Mouse (Mus musculus) cerebellum, adult 2 months (tissue): ENCODE data around the gene Cyb5r4. TPM values are rescaled to one million over a fixed set of nuclear protein-coding genes. Genes with fewer than 3 reads are reported as not detected.
A peak's percentile ranks its signal among the peaks of the same experiment; 100 is the strongest.
"Not testable (repeated sequence)": the region's sequence is repeated elsewhere in the genome, so short reads cannot be mapped to it uniquely, and the experiment has no call there.

Source experiments
- DNase-seq, 2 experiments: peaks; one replicate each; pipeline ENCODE4 v3.0.0; 2021
- H3K27ac ChIP-seq: fragments of 200-500 bp; 2 replicates; pipeline ENCODE4 v1.5.1; 2012; ENCODE audit warnings: low read length, control low read depth, inconsistent platforms; ENCODE audit not compliant: insufficient read depth
- H3K27me3 ChIP-seq: fragments of 200-500 bp; 2 replicates; pipeline ENCODE4 v1.6.1; 2012; ENCODE audit warnings: inconsistent platforms, mild to moderate bottlenecking, low read length, moderate library complexity; ENCODE audit not compliant: control insufficient read depth, insufficient read depth
- H3K4me1 ChIP-seq: fragments of 200-500 bp; 2 replicates; pipeline ENCODE4 v1.6.1; 2011; ENCODE audit warnings: low read length; ENCODE audit not compliant: control insufficient read depth, insufficient read depth
- H3K4me3 ChIP-seq: fragments of 200-500 bp; replicated peaks from 2 replicates; pipeline ENCODE3; 2011; ENCODE audit warnings: mild to moderate bottlenecking, low read depth, low read length, control low read depth; ENCODE audit not compliant: insufficient read depth
- CTCF ChIP-seq: fragments of 200-500 bp; IDR thresholded peaks from 2 replicates; pipeline ENCODE4 v1.5.1; 2011; ENCODE audit warnings: low read depth, mild to moderate bottlenecking, control low read depth, low read length, moderate library complexity, borderline replicate concordance; ENCODE audit not compliant: insufficient read depth
- POLR2A ChIP-seq: fragments of 200-500 bp; IDR thresholded peaks from 2 replicates; pipeline ENCODE4 v1.6.1; 2011; ENCODE audit warnings: low read length, control low read depth, borderline replicate concordance; ENCODE audit not compliant: insufficient read depth
- WGBS: fragments of 180-500 bp; shearing (Covaris S2); methylation state at CpG from one replicate; pipeline ENCODE4 v1.1.7; 2018; 5-methylcytosine and 5-hydroxymethylcytosine counted together
- polyA plus RNA-seq: library from polyadenylated mRNA; depleted of rRNA; stranded (reverse); fragments of >200 nt; gene quantifications from 2 replicates; pipeline ENCODE4 v1.2.3, GENCODE M21; 2012; rRNA removed

Cyb5r4 gene
- polyA plus RNA-seq, 1 experiment, result 34.3 TPM

DNA sequence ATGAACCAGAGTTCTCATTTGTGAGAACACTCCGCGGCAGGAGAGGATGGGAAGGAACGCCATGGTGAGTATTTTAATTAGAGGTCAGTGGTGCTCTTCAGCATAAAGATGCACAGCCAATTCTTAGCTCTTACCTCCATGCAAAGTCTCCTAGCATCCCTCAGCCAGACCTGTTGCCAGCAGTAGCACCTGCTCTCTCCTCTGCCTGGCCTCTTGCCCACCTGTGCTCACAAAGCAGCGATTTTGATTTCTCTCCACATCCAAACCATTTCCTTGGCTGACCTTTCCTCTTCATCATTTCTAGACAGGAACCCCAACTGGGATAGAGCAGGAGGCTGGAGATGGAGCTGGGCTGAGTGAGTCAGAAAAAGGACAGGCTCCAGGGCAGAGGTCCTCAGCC, 65.2 kb downstream of the Cyb5r4 start:
- no peak overlapping the region for H3K4me3 ChIP-seq
- no peak overlapping the region for H3K27ac ChIP-seq
- WGBS, result 7% methylated on average over 4 of the region's 4 CpGs
- peak; percentile 70 to 85 for DNase-seq
- TF ChIP-seq CTCF (no peak), POLR2A (no peak)
- H3K4me1 ChIP-seq, result peaks cover 15% of the 10 kb centered on the region
- no peaks in the 10 kb centered on the region for H3K27me3 ChIP-seq

- 48% methylated on average over 2 of the region's 2 CpGs for WGBS
- DNase-seq, result no peak
- H3K4me1 ChIP-seq, result no peaks in the 10 kb centered on the region
- H3K27me3 ChIP-seq, result no peaks in the 10 kb centered on the region
- H3K4me3 ChIP-seq, result no peak overlapping the region
- H3K27ac ChIP-seq, result no peak overlapping the region
- TF ChIP-seq CTCF (peak; percentile 27; the same call in 1 of the 2 replicates), POLR2A (no peak)
Measured at GRCm38 (mm10) chr9:87097989-87098388, 76.2 kb downstream of the Cyb5r4 start.

GRCm38 (mm10) chr9:87115019-87115418, 93.2 kb downstream of the Cyb5r4 start:
- TF ChIP-seq POLR2A (no peak), CTCF (no peak)
- Histone ChIP-seq H3K27me3 (no peaks in the 10 kb centered on the region), H3K4me1 (no peaks in the 10 kb centered on the region), H3K4me3 (no peak overlapping the region), H3K27ac (no peak overlapping the region)
- WGBS, result 74% methylated on average over 5 of the region's 5 CpGs
- DNase-seq, result no peak

- no peak for DNase-seq
- no peak overlapping the region for H3K4me3 ChIP-seq
- H3K27me3 ChIP-seq, result no peaks in the 10 kb centered on the region
- TF ChIP-seq CTCF (no peak), POLR2A (no peak)
- H3K4me1 ChIP-seq, result no peaks in the 10 kb centered on the region
- WGBS, result 16% methylated on average over 6 of the region's 6 CpGs
- H3K27ac ChIP-seq, result no peak overlapping the region
Measured at GRCm38 (mm10) chr9:87115456-87115931, 93.7 kb downstream of the Cyb5r4 start.

GRCm38 (mm10) chr9:87115978-87116377, 94.2 kb downstream of the Cyb5r4 start:
- WGBS, result 87% methylated on average over 1 of the region's 1 CpGs
- Histone ChIP-seq H3K27me3 (no peaks in the 10 kb centered on the region), H3K4me1 (no peaks in the 10 kb centered on the region), H3K27ac (no peak overlapping the region), H3K4me3 (no peak overlapping the region)
- no peak for DNase-seq
- no peak for TF ChIP-seq POLR2A
- no peak for TF ChIP-seq CTCF

DNA sequence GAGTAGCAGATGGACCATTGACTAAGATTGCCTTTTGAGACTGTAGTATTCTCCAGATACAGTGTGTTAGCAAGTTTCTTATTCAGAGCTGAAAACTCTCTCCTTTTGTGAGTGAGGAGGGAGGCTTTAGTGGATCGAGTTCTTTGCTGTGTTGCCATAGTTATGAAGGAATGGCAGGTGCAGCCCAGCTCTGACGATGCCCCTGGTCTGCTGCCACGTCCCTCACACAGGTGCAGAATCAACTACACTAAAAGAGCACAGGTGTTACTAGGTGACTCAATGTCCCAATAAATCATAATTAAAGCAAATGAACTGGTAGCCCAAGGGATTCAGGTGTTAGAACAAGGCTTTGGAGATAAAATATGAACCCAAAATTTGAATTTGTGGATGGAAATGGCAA, 97.2 kb downstream of the Cyb5r4 start:
- Histone ChIP-seq H3K4me1 (no peaks in the 10 kb centered on the region), H3K27ac (no peak overlapping the region), H3K4me3 (no peak overlapping the region), H3K27me3 (no peaks in the 10 kb centered on the region)
- DNase-seq, result no peak
- 60% methylated on average over 3 of the region's 3 CpGs for WGBS
- TF ChIP-seq CTCF, result no peak
- TF ChIP-seq POLR2A, result no peak

DNA sequence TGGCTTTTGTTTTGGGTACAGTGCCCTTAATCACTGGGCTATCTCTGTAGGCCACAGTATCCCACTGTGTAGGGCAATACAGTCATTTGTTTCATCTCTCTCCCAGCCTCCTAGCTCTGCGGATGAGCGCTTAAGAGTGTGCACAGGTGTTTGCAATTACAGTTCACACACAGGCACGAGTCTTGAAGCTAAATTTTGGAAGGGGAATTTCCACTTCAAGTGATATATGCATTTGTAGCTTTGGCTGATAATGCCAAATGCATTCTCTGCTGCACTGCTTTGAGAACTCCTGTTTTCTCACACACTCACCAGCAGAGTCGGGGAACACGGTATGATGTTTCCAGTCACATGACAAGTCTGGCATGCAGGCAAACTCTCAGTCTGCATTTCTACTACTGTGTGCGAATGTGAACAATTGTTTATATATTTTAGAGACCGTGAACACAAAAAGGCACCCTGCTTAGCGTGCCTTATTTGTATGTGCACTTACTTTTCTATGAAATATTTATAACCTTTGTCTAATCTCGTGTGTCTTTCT, 100.2 kb downstream of the Cyb5r4 start:
- Histone ChIP-seq H3K4me3 (no peak overlapping the region), H3K27ac (no peak overlapping the region), H3K4me1 (no peaks in the 10 kb centered on the region), H3K27me3 (no peaks in the 10 kb centered on the region)
- DNase-seq, result no peak
- 40% methylated on average over 9 of the region's 9 CpGs for WGBS
- no peak for TF ChIP-seq POLR2A
- no peak for TF ChIP-seq CTCF

GRCm38 (mm10) chr9:87127046-87127445, 105.2 kb downstream of the Cyb5r4 start:
- H3K27ac ChIP-seq, H3K4me1 ChIP-seq, DNase-seq, H3K4me3 ChIP-seq, H3K27me3 ChIP-seq: not testable (repeated sequence)
- 85% methylated on average over 6 of the region's 6 CpGs for WGBS

Other genes starting within 250 kb of the Cyb5r4 start
- 234 and 267 TPM in 2 replicates for gene Snap91, start 141.4 kb upstream of the Cyb5r4 start, polyA plus RNA-seq
- 10.0 and 13.2 TPM in 2 replicates for gene Ripply2, start 6.5 kb upstream of the Cyb5r4 start, polyA plus RNA-seq
- 14.2 and 17.7 TPM in 2 replicates for gene Mrap2, start 122.3 kb downstream of the Cyb5r4 start, polyA plus RNA-seq
- 5.2 and 5.5 TPM in 2 replicates for gene Cep162, start 233.5 kb downstream of the Cyb5r4 start, polyA plus RNA-seq